Mouse (Mus musculus) E14TG2a.4 (cell line): ENCODE data around the gene Kri1.

Source experiments
- CTCF ChIP-seq: conservative IDR thresholded peaks from 2 replicates; pipeline ENCODE4 v1.5.1; 2014; ENCODE audit warnings: low read length
- POU5F1 ChIP-seq: IDR thresholded peaks from 2 replicates; pipeline ENCODE4 v1.6.1; 2014; ENCODE audit warnings: low read length, borderline replicate concordance

- no peak for TF ChIP-seq CTCF
- TF ChIP-seq POU5F1: no peak
Observed at GRCm38 (mm10) chr9:21265611-21266010, 22.2 kb downstream of the Kri1 start.
